Mouse (Mus musculus) liver, embryonic 13.5 days (tissue): ENCODE results near the gene Rab35. TPM values are rescaled to one million over a fixed set of nuclear protein-coding genes. Genes with fewer than 3 reads are reported as not detected.

Source experiments
- ATAC-seq: fragments of 200-750 bp; cut with Nextera tagmentation; 2 replicates; pipeline ENCODE4 v1.8.0; 2017; ENCODE audit warnings: low read depth, mild to moderate bottlenecking, moderate number of reproducible peaks, moderate library complexity
- DNase-seq: peaks from one replicate; pipeline ENCODE4 v3.0.0; 2022
- H3K27ac ChIP-seq: fragments of 300-500 bp; sonication (generic); 2 replicates; pipeline ENCODE4 v1.5.1; 2015; ENCODE audit warnings: moderate library complexity, mild to moderate bottlenecking, inconsistent platforms
- H3K27me3 ChIP-seq: fragments of 300-500 bp; sonication (generic); 2 replicates; pipeline ENCODE4 v1.6.1; 2015; ENCODE audit warnings: mild to moderate bottlenecking, inconsistent platforms
- H3K36me3 ChIP-seq: fragments of 300-500 bp; sonication (generic); 2 replicates; pipeline ENCODE4 v1.6.1; 2015; ENCODE audit warnings: mild to moderate bottlenecking, inconsistent platforms
- H3K4me1 ChIP-seq: fragments of 300-500 bp; sonication (generic); replicated peaks from 2 replicates; pipeline ENCODE4 v1.6.1; 2015; ENCODE audit warnings: inconsistent platforms
- H3K4me2 ChIP-seq: fragments of 300-500 bp; sonication (generic); 2 replicates; pipeline ENCODE4 v1.6.1; 2015; ENCODE audit warnings: inconsistent platforms, mild to moderate bottlenecking, moderate library complexity
- H3K4me3 ChIP-seq: fragments of 300-500 bp; sonication (generic); replicated peaks from 2 replicates; pipeline ENCODE4 v1.5.1; 2015; ENCODE audit warnings: mild to moderate bottlenecking, inconsistent platforms
- H3K9ac ChIP-seq: fragments of 300-500 bp; sonication (generic); 2 replicates; pipeline ENCODE4 v1.6.1; 2015; ENCODE audit warnings: mild to moderate bottlenecking, inconsistent platforms
- H3K9me3 ChIP-seq: fragments of 300-500 bp; sonication (generic); replicated peaks from 2 replicates; pipeline ENCODE4 v1.6.1; 2016; ENCODE audit warnings: inconsistent platforms
- WGBS: fragments of 180-500 bp; shearing (Covaris S2); methylation state at CpG from one replicate; pipeline ENCODE4 v1.1.7; 2015; ENCODE audit not compliant: insufficient replicate concordance; 5-methylcytosine and 5-hydroxymethylcytosine counted together
- polyA plus RNA-seq: library from polyadenylated mRNA; unstranded; fragments of >200 nt; fragmentation: Nextera tagmentation; extraction: Ambion mirVana; gene quantifications from 2 replicates; pipeline ENCODE4 v1.2.1, GENCODE M21; 2015

Rab35 gene
- 14.7 and 16.7 TPM in 2 replicates for polyA plus RNA-seq

DNA sequence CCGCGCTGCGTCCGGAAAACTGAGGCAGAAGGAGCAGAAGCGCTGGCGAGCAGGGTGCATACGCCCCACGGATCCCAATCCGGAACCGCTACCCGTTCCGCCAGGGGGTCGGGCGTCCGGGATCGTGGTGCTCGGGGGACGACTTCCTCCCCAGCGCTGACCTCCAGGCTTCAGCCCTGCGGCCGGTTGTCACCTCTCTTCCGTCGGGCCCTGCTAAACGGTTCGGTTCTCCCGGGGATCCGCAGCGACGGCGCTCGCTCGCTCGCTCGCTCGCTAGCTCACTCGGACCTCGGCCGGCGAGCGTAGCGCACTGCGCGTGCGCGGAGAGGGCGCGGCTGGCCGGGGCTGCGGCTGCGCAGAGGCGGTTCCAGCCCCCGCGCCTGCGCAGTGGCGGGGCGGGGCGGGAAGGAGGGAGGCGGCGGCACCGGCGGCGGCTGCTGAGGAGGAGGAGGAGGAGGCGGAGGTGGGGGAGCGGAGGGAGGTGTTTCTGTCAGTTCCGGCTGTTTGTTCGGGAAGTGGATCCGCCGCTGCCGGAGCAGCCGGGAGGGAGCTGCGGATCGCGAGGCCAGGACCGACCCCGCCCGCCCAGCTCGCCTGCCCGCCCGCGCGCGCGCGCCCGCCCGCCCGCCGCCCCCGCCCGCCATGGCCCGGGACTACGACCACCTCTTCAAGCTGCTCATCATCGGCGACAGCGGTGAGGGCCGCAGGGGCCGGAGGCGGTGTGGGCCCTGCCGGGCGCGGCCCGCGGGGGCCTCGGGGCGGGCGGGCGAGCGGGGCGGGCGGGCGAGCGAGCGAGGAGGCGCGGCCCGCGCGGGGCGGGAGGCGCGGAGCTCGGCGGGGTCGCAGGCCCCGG lies at the start of gene Rab35:
Rab35 (plus strand) TSS at position 404 of the 853 bp plus-strand sequence.
- Histone ChIP-seq H3K9me3 (no peaks in the 10 kb centered on the region), H3K36me3 (peaks cover 28% of the 10 kb centered on the region), H3K27ac (peak within 1 kb of the TSS; percentile 97), H3K4me1 (peaks cover 84% of the 10 kb centered on the region), H3K4me3 (peak within 1 kb of the TSS; percentile 96), H3K9ac (peak within 1 kb of the TSS; percentile 98), H3K4me2 (peak within 1 kb of the TSS; percentile 88), H3K27me3 (no peaks in the 10 kb centered on the region)
- under 1% methylated on average over 83 of the region's 125 CpGs for WGBS
- ATAC-seq (peak; percentile 80), DNase-seq (peak; percentile 93)

DNA sequence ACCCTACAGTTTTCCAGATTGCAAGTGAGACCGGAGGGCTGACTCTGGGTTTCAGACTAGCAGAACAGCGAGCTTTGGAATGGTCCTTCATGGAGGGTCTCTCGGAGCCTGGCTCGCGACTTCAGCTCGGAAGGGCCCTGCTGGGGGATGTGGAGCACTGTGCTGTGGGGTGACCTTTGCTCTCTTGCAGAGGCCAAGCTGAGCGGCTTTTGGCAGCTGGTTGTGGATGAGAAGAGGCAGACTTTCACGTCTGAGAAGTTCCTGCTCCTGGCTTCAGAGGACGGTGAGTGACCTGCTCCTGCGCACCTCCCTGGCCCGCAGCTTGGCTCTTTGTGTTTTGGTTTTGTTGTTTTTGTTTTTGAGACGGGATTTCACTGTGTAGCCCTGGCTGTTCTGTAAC lies 46.1 kb upstream of the Rab35 start:
- H3K4me2 ChIP-seq, result no peak overlapping the region
- WGBS, result 86% methylated on average over 12 of the region's 12 CpGs
- peaks cover 98% of the 10 kb centered on the region for H3K36me3 ChIP-seq
- peaks cover 6% of the 10 kb centered on the region; the same call in 1 of the 2 replicates for H3K9me3 ChIP-seq
- DNase-seq (no peak), ATAC-seq (no peak)
- H3K27me3 ChIP-seq, result no peaks in the 10 kb centered on the region
- no peak overlapping the region for H3K27ac ChIP-seq
- H3K4me3 ChIP-seq, result no peak overlapping the region
- H3K4me1 ChIP-seq, result peaks cover 6% of the 10 kb centered on the region; the same call in 1 of the 2 replicates
- H3K9ac ChIP-seq, result no peak overlapping the region

DNA sequence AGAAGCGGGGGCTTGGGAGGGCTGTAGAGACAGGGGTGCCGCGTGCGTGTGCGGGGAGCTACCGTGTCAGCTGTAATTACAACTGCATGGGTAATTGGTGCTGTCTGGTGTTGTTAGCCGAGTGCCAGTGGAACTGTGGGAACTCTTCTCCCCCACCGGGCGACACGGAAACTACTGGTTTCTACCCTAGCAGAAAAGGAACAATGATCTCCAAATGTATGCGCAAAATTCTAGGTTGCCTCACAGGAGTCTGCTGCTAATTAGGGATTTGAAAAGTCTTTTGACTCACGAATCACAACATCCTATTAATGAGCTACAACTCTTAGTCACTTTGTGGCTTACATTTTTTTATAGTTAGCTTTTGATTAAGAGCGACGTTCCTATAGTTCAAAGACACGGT lies 45.5 kb upstream of the Rab35 start:
- ATAC-seq (no peak), DNase-seq (no peak)
- no peak overlapping the region for H3K27ac ChIP-seq
- H3K4me3 ChIP-seq, result no peak overlapping the region
- H3K27me3 ChIP-seq, result no peaks in the 10 kb centered on the region
- H3K36me3 ChIP-seq, result peaks cover 98% of the 10 kb centered on the region
- H3K9ac ChIP-seq, result no peak overlapping the region
- peaks cover 6% of the 10 kb centered on the region; the same call in 1 of the 2 replicates for H3K9me3 ChIP-seq
- WGBS, result 87% methylated on average over 15 of the region's 15 CpGs
- H3K4me1 ChIP-seq, result peaks cover 6% of the 10 kb centered on the region; the same call in 1 of the 2 replicates
- H3K4me2 ChIP-seq, result no peak overlapping the region

DNA sequence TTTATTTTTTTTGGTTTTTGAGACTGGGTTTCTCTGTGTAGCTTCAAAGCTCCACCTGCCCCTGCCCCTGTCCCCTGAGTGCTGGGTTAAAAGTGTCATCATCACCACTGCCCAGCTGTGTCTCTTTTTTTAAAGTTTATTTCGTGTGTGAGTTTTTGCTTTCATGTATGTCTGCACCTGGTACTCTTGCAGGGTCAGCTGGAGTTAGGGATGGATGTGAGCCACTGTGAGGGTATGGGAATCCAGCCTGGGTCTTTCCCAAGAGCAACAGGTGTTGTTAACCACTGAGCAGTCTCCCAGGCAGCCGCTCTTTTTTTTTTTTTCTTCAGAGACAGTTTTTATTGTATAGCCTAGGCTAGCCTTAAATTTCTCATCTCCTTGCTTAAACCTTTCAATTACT lies 44.9 kb upstream of the Rab35 start:
- Histone ChIP-seq H3K27ac (no peak overlapping the region), H3K4me1 (peaks cover 6% of the 10 kb centered on the region; the same call in 1 of the 2 replicates), H3K9me3 (0 out of 2 replicates have a peak, but pooled peaks cover 6% of the 10 kb centered on the region), H3K9ac (no peak overlapping the region), H3K27me3 (no peaks in the 10 kb centered on the region), H3K36me3 (peaks cover 98% of the 10 kb centered on the region), H3K4me2 (no peak overlapping the region), H3K4me3 (no peak overlapping the region)
- DNase-seq (no peak), ATAC-seq (no peak)
- 88% methylated on average over 2 of the region's 2 CpGs for WGBS

DNA sequence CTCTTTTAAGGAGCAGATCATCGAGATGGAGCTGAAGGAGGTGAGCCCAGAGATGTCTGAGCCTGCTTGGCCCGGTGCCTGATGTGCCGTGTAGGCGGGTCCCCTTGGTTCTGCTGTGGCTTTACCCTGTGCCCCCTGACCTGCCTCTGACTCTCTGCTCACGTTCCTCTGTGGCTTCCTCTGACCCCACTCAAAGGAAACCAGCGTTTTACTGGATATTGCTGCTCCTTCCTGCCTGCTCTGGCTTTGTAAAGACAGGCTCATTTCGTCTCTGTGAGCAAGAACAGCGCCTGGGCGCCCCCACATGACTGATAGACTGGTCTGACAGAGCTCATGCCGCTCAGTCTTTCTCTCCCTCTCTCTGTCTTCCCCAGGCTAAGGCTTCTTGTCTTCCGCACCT lies 40.7 kb upstream of the Rab35 start:
- WGBS, result 55% methylated on average over 11 of the region's 11 CpGs

DNA sequence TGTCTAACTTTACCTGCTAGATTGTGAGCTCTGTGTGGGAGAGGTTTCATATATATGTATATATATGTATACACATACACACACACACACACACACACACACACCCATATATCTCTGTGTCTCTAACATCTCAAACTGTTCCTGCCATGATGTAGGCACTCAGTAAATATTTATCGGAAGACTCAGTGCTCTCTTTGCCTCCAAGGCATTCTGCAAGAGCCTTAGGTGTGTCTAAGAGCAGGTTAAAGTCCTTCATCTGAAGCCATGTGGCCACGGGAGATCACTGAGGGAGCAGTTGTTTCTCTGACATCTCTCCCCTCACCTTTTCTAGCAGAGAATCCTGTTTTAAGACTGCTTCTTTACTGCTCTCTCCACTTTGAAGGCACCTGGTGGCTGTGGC lies 40.2 kb upstream of the Rab35 start:
- ATAC-seq, result no peak
- peaks cover 98% of the 10 kb centered on the region for H3K36me3 ChIP-seq
- no peak for DNase-seq
- no peak overlapping the region for H3K27ac ChIP-seq
- no peak overlapping the region for H3K9ac ChIP-seq
- no peaks in the 10 kb centered on the region for H3K27me3 ChIP-seq
- no peak overlapping the region for H3K4me3 ChIP-seq
- no peak overlapping the region for H3K4me2 ChIP-seq
- WGBS, result 87% methylated on average over 2 of the region's 2 CpGs
- H3K9me3 ChIP-seq, result no peaks in the 10 kb centered on the region
- no peaks in the 10 kb centered on the region for H3K4me1 ChIP-seq

More for the DNA sequence above, 40.7 kb upstream of the Rab35 start:
- H3K4me2 ChIP-seq, result no peak overlapping the region
- no peak overlapping the region for H3K9ac ChIP-seq
- ATAC-seq, result no peak
- H3K9me3 ChIP-seq, result no peaks in the 10 kb centered on the region
- peaks cover 98% of the 10 kb centered on the region for H3K36me3 ChIP-seq
- no peak overlapping the region for H3K27ac ChIP-seq
- no peaks in the 10 kb centered on the region for H3K4me1 ChIP-seq
- no peak overlapping the region for H3K4me3 ChIP-seq
- DNase-seq, result no peak
- H3K27me3 ChIP-seq, result no peaks in the 10 kb centered on the region

DNA sequence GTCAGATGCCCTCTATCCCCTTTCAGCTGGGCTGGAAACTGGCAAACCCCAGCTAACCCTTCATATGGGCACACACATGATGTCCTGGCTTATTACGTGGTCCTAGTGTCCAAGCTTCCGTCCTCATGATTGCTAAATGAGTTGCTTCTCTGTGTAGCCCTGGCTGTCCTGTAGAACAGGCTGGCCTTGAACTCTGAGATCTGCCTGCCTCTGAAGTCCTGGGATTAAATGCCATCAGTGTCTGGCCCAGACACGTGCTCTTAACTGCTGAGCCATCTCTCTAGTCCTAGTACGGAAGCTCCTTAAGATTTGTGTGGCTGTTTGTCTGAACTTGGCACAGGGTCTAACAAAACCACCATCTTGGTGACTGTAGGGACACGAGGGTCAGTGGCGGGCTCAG lies 28.1 kb upstream of the Rab35 start:
- Histone ChIP-seq H3K27me3 (no peaks in the 10 kb centered on the region), H3K36me3 (peaks cover 86% of the 10 kb centered on the region), H3K9ac (no peak overlapping the region), H3K4me1 (no peaks in the 10 kb centered on the region), H3K4me3 (no peak overlapping the region), H3K9me3 (no peaks in the 10 kb centered on the region), H3K4me2 (no peak overlapping the region), H3K27ac (no peak overlapping the region)
- DNase-seq (no peak), ATAC-seq (no peak)
- 82% methylated on average over 6 of the region's 6 CpGs for WGBS

DNA sequence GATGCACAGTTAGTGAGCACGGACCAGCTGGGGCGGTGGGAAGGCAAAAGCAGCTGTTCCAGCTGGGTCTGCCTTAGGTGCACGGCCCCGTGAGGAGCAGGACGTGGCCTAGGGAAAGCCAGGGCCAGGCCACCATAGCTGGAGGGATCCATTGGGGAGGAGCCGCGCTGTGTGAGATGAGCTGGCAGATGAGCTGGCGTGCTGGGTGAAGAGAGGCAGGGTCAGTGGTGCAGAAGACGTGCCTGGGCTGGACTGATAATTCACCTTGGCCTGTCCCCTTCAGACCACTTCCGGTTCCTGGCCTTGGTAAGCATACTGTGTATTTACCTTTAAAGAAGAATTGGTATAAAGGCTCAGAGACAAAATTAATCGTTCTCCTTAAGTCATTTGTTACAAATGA lies 20.1 kb upstream of the Rab35 start:
- Histone ChIP-seq H3K9me3 (no peaks in the 10 kb centered on the region), H3K9ac (peak overlapping the region; percentile 42; the same call in 1 of the 2 replicates), H3K27ac (peak overlapping the region; percentile 63), H3K36me3 (peaks cover 93% of the 10 kb centered on the region), H3K4me2 (no peak overlapping the region), H3K4me3 (no peak overlapping the region), H3K27me3 (no peaks in the 10 kb centered on the region), H3K4me1 (peaks cover 20% of the 10 kb centered on the region)
- 57% methylated on average over 11 of the region's 11 CpGs for WGBS
- peak; percentile 31 for DNase-seq
- ATAC-seq, result peak; percentile 79

DNA sequence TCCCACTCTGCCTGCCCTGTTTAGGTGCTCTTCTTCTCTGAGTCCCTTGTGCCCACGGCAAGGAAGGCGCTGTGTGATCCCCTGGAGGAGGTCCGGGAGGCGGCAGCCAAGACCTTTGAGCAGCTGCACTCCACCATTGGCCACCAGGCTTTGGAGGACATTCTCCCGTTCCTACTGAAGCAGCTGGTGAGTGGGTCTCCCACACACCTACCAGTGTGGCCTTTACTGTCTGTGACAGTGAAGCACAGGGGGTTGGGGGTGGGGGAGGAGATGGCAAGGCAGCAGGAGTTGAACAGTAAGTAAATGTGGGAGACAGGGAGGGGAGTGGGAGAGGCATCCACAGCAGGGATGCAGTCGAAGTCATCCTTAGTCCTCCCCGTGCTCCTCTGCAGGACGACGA lies 18.4 kb upstream of the Rab35 start:
- DNase-seq, result no peak
- Histone ChIP-seq H3K36me3 (peaks cover 99% of the 10 kb centered on the region), H3K27me3 (no peaks in the 10 kb centered on the region)

DNA sequence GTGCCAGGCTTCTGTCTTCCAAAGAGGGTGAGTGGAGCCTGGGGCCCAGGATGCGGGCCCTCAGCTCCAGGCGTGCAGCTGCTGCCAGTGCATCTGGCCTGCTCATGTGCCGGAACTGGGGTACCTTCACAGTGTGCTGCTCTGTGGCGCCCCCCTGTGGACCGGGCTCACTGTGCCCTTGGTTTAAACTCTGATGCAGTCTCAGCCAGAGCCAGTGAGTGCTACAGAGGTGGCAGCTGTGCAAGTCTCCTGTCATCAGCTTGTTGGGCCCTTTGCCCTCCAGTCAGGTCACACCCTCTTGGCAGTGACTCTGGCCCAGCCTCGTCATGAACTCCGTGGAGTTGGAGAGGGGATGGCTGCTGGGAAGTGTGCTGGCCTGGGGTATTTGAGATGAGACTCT lies 16.8 kb upstream of the Rab35 start:
- Histone ChIP-seq H3K4me2 (no peak overlapping the region), H3K27ac (no peak overlapping the region), H3K4me3 (no peak overlapping the region), H3K27me3 (no peaks in the 10 kb centered on the region), H3K36me3 (peaks cover 99% of the 10 kb centered on the region), H3K9ac (no peak overlapping the region), H3K9me3 (no peaks in the 10 kb centered on the region), H3K4me1 (peaks cover 20% of the 10 kb centered on the region)
- DNase-seq (peak; percentile 51), ATAC-seq (no peak)
- WGBS, result 72% methylated on average over 7 of the region's 7 CpGs

More for the DNA sequence above, 18.4 kb upstream of the Rab35 start:
- WGBS, result 89% methylated on average over 9 of the region's 9 CpGs
- Histone ChIP-seq H3K4me3 (no peak overlapping the region), H3K9me3 (no peaks in the 10 kb centered on the region), H3K4me1 (peaks cover 20% of the 10 kb centered on the region), H3K9ac (no peak overlapping the region), H3K27ac (no peak overlapping the region), H3K4me2 (no peak overlapping the region)
- ATAC-seq, result no peak

DNA sequence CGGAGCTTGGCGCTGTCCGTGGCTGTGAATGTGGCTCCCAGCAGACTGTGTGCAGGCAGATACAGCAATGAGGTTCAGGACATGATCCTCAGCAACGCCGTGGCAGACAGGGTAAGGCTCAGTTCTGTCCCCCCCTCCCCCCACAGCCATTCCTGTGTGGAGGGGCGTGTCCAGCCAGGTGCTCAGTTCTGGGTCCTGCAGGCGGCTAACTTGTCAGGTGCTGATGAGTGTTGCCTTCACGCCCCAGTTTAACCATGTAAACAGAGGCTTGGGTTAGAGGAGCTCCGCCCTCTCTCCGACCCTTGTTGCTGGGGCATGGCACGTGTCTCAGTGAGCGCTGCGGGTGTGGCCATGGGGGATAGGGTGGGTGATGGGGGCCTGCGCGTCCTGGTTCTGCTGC lies 12.0 kb upstream of the Rab35 start:
- H3K4me1 ChIP-seq, result peaks cover 20% of the 10 kb centered on the region
- no peak overlapping the region for H3K27ac ChIP-seq
- DNase-seq (no peak), ATAC-seq (no peak)
- no peak overlapping the region for H3K4me3 ChIP-seq
- 84% methylated on average over 15 of the region's 15 CpGs for WGBS
- no peaks in the 10 kb centered on the region for H3K9me3 ChIP-seq
- peaks cover 77% of the 10 kb centered on the region for H3K36me3 ChIP-seq
- H3K4me2 ChIP-seq, result no peak overlapping the region
- no peak overlapping the region for H3K9ac ChIP-seq
- no peaks in the 10 kb centered on the region for H3K27me3 ChIP-seq

DNA sequence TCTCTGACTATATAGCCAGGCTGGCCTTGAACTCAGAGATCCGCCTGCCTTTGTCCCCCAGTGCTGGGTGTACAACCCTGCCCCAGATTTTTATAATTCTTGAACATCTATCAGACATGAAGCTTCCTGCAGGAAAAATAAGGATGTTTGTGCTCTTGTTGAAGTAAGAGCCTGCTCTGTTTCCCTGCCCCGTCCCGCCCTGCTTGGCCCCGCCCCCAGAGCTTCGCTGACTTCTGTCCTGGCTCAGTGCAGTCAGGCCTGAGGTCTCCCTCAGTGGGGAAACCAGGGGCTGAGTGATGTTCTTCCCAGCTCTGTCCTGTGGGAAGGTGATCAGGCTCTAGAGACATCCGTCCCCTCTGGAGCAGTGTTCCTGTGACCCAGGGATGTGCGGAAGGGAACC lies 9.0 kb upstream of the Rab35 start:
- Histone ChIP-seq H3K9ac (no peak overlapping the region), H3K27ac (peak overlapping the region; percentile 69), H3K27me3 (no peaks in the 10 kb centered on the region), H3K4me3 (no peak overlapping the region), H3K9me3 (no peaks in the 10 kb centered on the region), H3K4me2 (no peak overlapping the region), H3K36me3 (peaks cover 47% of the 10 kb centered on the region), H3K4me1 (peaks cover 47% of the 10 kb centered on the region)
- DNase-seq, result peak; percentile 23
- ATAC-seq, result no peak
- 78% methylated on average over 7 of the region's 7 CpGs for WGBS
